Mouse (Mus musculus) adrenal gland, adult 2 months (tissue): ENCODE measurements at regions not wholly inside any gene's neighbourhood (a gene's known extent, or its start where the extent isn't known, plus 50 kb on each side); places are given as distances from the start of the nearest gene placed in this dataset.
"Not testable (repeated sequence)": the region's sequence is repeated elsewhere in the genome, so short reads cannot be mapped to it uniquely, and the experiment has no call there.

Experiments used
- DNase-seq: peaks from one replicate; pipeline ENCODE4 v3.0.0; 2021

GRCm38 (mm10) chr11:31615107-31615811, 56.4 kb downstream of the Bod1 start:
- peak; percentile 34 for DNase-seq

- DNase-seq = no peak
Measured at GRCm38 (mm10) chr11:31614394-31614713, 57.3 kb downstream of the Bod1 start.

- DNase-seq = no peak
Measured at GRCm38 (mm10) chr11:31613688-31614393, 57.8 kb downstream of the Bod1 start.

GRCm38 (mm10) chr11:31608458-31608857, 63.2 kb downstream of the Bod1 start:
- DNase-seq = no peak

GRCm38 (mm10) chr11:31601499-31601898, 70.2 kb downstream of the Bod1 start:
- no peak for DNase-seq

GRCm38 (mm10) chr11:31593604-31594003, 78.1 kb downstream of the Bod1 start:
- DNase-seq = no peak

- DNase-seq = no peak
Measured at GRCm38 (mm10) chr11:31592061-31592460, 79.6 kb downstream of the Bod1 start.

GRCm38 (mm10) chr11:31591037-31591554, 80.6 kb downstream of the Bod1 start:
- DNase-seq = no peak

GRCm38 (mm10) chr11:31574941-31575340, 96.7 kb downstream of the Bod1 start:
- no peak for DNase-seq

- DNase-seq = peak; percentile 12
Measured at GRCm38 (mm10) chr11:31564742-31565510, 106.8 kb downstream of the Bod1 start.

GRCm38 (mm10) chr11:31563826-31564741, 107.6 kb downstream of the Bod1 start:
- peak; percentile 6 for DNase-seq

GRCm38 (mm10) chr11:31562954-31563353, 108.7 kb downstream of the Bod1 start:
- no peak for DNase-seq

GRCm38 (mm10) chr11:31560775-31561174, 110.9 kb downstream of the Bod1 start:
- no peak for DNase-seq

- no peak for DNase-seq
Measured at GRCm38 (mm10) chr11:31555042-31555441, 116.6 kb downstream of the Bod1 start.

- DNase-seq = no peak
Measured at GRCm38 (mm10) chr11:31551614-31552271, 119.9 kb downstream of the Bod1 start.

- DNase-seq = no peak
Measured at GRCm38 (mm10) chr11:31550747-31551613, 120.7 kb downstream of the Bod1 start.

- DNase-seq = not testable (repeated sequence)
Measured at GRCm38 (mm10) chr11:31545514-31545913, 126.2 kb downstream of the Bod1 start.

GRCm38 (mm10) chr11:31542635-31543219, 129.0 kb downstream of the Bod1 start:
- DNase-seq = no peak

GRCm38 (mm10) chr11:31541425-31541824, 130.3 kb downstream of the Bod1 start:
- DNase-seq = no peak

- DNase-seq = no peak
Measured at GRCm38 (mm10) chr11:31540816-31541215, 130.9 kb downstream of the Bod1 start.
